Mouse (Mus musculus): ENCODE measurements around the gene Pld3. TPM values are rescaled to one million over a fixed set of nuclear protein-coding genes. Genes with fewer than 3 reads are reported as not detected.

The Pld3 gene
- 75.6 and 78.7 TPM in 2 replicates for polyA plus RNA-seq (2014; fragmentation: Nextera tagmentation; extraction: Ambion mirVana)

DNA sequence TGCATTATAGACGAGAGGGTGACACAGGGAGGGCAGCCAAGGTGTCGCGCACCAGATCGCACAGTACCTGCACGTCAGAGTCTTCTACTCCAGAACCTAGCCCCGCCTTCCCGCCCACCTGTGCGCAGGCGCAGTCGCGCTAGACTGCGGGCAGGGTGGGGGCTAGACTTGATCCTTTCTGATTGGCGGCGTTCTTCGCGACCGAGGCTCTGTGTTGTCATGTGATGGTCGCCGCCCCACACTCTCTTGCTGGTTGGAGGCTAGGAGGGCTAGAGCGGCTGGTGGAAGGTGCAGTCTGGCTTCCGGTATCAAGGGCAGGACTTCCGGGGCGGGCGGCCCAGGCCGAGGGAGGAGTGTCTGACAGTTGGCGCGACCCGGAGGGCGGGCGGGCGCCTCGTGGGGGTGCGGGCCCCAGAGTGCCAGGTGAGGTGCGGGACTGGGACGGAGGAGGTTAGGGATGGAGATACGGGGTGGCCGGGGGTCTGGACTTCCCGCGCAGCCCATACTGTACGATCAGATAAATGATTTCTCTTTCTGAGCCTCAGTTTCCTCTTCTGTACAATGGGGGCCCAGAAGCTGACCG lies at the start of gene Pld3, which contains the start of gene 2310022A10Rik:
Gene Pld3, minus strand, starts transcription at position 288 of the 583 bp plus-strand sequence.
Gene 2310022A10Rik, plus strand, starts transcription at position 303 of the 583 bp plus-strand sequence.
- Histone ChIP-seq H3K4me3 (ENCODE audit: low read depth, low read length) (peak within 1 kb of the TSS; percentile 85), H3K4me2 (replicated peaks; ENCODE audit: low read depth, low read length) (peak within 1 kb of the TSS; percentile 88), H3K36me3 (ENCODE audit: control insufficient read depth, insufficient read depth, low read length) (peaks cover 8% of the 10 kb centered on the region; the same call in 1 of the 2 replicates), H3K27ac (ENCODE audit: low read length) (no peak within 1 kb of the TSS), H3K27me3 (ENCODE audit: control insufficient read depth, insufficient read depth, low read length) (no peaks in the 10 kb centered on the region), H3K4me1 (ENCODE audit: control insufficient read depth, insufficient read depth, low read length) (peaks cover 4% of the 10 kb centered on the region; the same call in 1 of the 2 replicates), H3K9me3 (ENCODE audit: control insufficient read depth, low read depth, low read length) (no peaks in the 10 kb centered on the region), H3K9ac (replicated peaks; ENCODE audit: low read depth, low read length) (peak within 1 kb of the TSS; percentile 77)
- WGBS, result 1% methylated on average over 41 of the region's 41 CpGs
- ATAC-seq (ENCODE audit: insufficient number of reproducible peaks, insufficient read depth, low FRiP score, low read depth), result peak; percentile 100

DNA sequence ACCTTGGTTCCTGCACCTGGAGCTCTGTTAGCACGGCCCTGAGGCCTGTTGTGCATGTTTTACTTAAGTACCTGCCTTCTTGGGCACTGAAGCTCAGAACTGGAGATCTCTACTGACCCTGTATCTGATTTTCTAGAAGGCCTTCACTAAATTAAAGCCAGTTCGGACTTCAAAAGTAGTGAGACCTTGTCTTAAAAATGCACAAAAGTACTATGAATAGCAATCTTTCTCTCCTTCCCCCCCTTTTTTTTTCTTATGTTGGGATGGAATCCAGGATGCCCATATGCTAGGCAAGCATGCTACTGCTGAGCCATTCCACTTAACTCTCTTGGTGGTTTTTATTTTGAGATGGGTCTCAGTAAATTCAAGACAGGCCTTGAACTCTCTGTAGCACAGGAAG lies 49.1 kb upstream of the Pld3 start:
- H3K9me3 ChIP-seq (ENCODE audit: control insufficient read depth, low read depth, low read length), result no peaks in the 10 kb centered on the region
- no peak overlapping the region for H3K4me2 ChIP-seq (replicated peaks; ENCODE audit: low read depth, low read length)
- no peak overlapping the region for H3K27ac ChIP-seq (ENCODE audit: low read length)
- 76% methylated on average over 2 of the region's 2 CpGs for WGBS
- no peak overlapping the region for H3K9ac ChIP-seq (replicated peaks; ENCODE audit: low read depth, low read length)
- H3K4me1 ChIP-seq (ENCODE audit: control insufficient read depth, insufficient read depth, low read length), result peaks cover 39% of the 10 kb centered on the region
- no peak overlapping the region for H3K4me3 ChIP-seq (ENCODE audit: low read depth, low read length)
- H3K27me3 ChIP-seq (ENCODE audit: control insufficient read depth, insufficient read depth, low read length), result no peaks in the 10 kb centered on the region
- ATAC-seq (ENCODE audit: insufficient number of reproducible peaks, insufficient read depth, low FRiP score, low read depth), result no peak
- H3K36me3 ChIP-seq (ENCODE audit: control insufficient read depth, insufficient read depth, low read length), result no peaks in the 10 kb centered on the region

DNA sequence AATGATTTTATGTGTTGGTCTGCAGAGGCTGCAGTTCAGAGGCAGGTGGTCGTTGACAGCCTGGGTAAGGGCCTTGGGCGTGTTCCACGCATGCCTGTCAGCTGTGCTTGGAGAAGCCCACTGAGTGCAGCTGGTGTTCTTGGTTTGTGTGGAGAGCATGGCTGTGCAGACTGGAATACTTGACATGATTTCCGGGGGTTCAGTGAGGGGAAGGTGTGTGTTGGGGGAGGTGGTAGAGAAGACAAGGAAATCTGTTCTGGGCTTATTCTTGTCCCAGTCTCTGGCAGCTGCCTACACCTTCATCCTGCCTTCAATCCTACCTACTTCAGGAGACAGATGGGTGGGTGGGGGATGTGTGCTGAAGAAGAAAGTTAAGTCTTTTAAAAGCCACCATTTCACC lies 48.6 kb upstream of the Pld3 start:
- Histone ChIP-seq H3K4me1 (ENCODE audit: control insufficient read depth, insufficient read depth, low read length) (peaks cover 38% of the 10 kb centered on the region), H3K36me3 (ENCODE audit: control insufficient read depth, insufficient read depth, low read length) (no peaks in the 10 kb centered on the region), H3K4me3 (ENCODE audit: low read depth, low read length) (no peak overlapping the region), H3K4me2 (replicated peaks; ENCODE audit: low read depth, low read length) (no peak overlapping the region), H3K27me3 (ENCODE audit: control insufficient read depth, insufficient read depth, low read length) (no peaks in the 10 kb centered on the region), H3K9ac (replicated peaks; ENCODE audit: low read depth, low read length) (no peak overlapping the region), H3K9me3 (ENCODE audit: control insufficient read depth, low read depth, low read length) (no peaks in the 10 kb centered on the region), H3K27ac (ENCODE audit: low read length) (no peak overlapping the region)
- no peak for ATAC-seq (ENCODE audit: insufficient number of reproducible peaks, insufficient read depth, low FRiP score, low read depth)
- 59% methylated on average over 4 of the region's 4 CpGs for WGBS

DNA sequence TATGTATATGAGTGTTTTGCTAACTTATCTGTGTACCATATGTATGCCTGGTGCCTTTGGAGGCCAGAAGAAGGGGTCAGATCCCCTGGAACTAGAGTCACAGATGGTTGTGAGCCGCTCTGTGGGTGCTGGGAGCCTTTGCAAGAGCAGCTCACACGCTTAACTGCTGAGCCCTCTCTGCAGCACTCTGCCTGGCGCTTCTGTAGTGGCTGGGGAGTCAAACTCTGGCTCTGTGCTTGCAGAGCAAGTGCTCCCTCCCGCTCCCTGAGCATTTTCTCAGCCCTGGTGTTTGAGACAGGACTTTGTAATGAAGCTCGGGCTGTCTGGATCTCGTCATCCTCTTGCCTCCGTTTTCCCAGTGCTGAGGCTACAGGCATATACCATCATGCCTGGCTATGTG lies 45.0 kb upstream of the Pld3 start:
- Histone ChIP-seq H3K27ac (ENCODE audit: low read length) (no peak overlapping the region), H3K4me3 (ENCODE audit: low read depth, low read length) (no peak overlapping the region), H3K4me2 (replicated peaks; ENCODE audit: low read depth, low read length) (no peak overlapping the region), H3K9ac (replicated peaks; ENCODE audit: low read depth, low read length) (no peak overlapping the region), H3K36me3 (ENCODE audit: control insufficient read depth, insufficient read depth, low read length) (peaks cover 4% of the 10 kb centered on the region; the same call in 1 of the 2 replicates), H3K4me1 (ENCODE audit: control insufficient read depth, insufficient read depth, low read length) (peaks cover 29% of the 10 kb centered on the region), H3K27me3 (ENCODE audit: control insufficient read depth, insufficient read depth, low read length) (no peaks in the 10 kb centered on the region), H3K9me3 (ENCODE audit: control insufficient read depth, low read depth, low read length) (no peaks in the 10 kb centered on the region)
- WGBS, result 61% methylated on average over 7 of the region's 7 CpGs
- ATAC-seq (ENCODE audit: insufficient number of reproducible peaks, insufficient read depth, low FRiP score, low read depth), result no peak

DNA sequence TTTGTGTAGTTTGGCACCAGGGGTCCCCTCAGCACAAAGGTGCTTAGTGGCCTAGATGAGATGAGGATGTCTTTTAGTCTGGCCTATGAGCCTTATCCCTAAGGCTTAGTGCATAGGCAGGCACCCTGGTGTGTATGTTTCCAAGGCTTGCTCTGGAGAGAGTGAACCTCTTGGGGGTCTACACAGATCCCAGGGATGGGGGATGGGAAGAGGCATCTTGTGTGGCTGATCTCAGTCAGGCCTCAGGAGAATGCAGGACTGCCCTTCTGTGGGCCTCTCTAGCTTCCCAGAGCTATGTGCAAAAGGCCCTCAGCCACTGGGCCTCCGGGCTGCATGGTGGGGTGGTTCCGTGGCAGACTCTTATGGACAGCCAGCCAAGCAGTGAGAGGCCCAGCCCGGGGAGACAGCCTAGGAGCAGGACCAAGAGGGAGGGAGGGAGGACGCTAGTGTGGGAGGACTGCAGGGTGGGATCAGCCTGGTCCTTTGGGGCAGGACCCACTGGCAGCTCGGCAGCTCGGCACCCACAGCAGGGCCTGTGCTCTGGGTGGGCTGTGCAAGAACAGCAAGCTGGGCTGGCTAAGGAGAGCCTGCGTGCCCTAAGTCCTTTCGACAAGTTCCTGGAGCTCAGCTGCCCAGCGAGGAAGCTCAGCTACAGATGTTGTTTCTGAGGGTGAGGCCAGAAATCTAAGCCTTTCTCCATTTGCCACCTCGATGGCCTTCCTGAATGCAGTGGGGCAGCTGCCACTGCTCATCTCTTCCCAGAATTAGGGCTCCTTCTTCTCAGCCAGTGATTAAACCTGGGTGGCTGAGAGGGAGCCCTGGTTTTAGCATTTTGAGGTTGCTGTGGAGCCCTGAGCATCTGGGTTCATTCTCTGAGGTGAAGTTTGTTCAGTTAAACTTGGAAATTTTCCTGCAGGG lies 43.8 kb upstream of the Pld3 start:
- 48% methylated on average over 10 of the region's 10 CpGs for WGBS
- ATAC-seq (ENCODE audit: insufficient number of reproducible peaks, insufficient read depth, low FRiP score, low read depth), result peak; percentile 21; the same call in 1 of the 2 replicates
- peak overlapping the region; percentile 26; the same call in 1 of the 2 replicates for H3K4me2 ChIP-seq (replicated peaks; ENCODE audit: low read depth, low read length)
- peak overlapping the region; percentile 89 for H3K27ac ChIP-seq (ENCODE audit: low read length)
- H3K9ac ChIP-seq (replicated peaks; ENCODE audit: low read depth, low read length), result no peak overlapping the region
- H3K4me3 ChIP-seq (ENCODE audit: low read depth, low read length), result no peak overlapping the region
- H3K4me1 ChIP-seq (ENCODE audit: control insufficient read depth, insufficient read depth, low read length), result peaks cover 28% of the 10 kb centered on the region
- H3K9me3 ChIP-seq (ENCODE audit: control insufficient read depth, low read depth, low read length), result no peaks in the 10 kb centered on the region
- peaks cover 4% of the 10 kb centered on the region; the same call in 1 of the 2 replicates for H3K36me3 ChIP-seq (ENCODE audit: control insufficient read depth, insufficient read depth, low read length)
- H3K27me3 ChIP-seq (ENCODE audit: control insufficient read depth, insufficient read depth, low read length), result no peaks in the 10 kb centered on the region

DNA sequence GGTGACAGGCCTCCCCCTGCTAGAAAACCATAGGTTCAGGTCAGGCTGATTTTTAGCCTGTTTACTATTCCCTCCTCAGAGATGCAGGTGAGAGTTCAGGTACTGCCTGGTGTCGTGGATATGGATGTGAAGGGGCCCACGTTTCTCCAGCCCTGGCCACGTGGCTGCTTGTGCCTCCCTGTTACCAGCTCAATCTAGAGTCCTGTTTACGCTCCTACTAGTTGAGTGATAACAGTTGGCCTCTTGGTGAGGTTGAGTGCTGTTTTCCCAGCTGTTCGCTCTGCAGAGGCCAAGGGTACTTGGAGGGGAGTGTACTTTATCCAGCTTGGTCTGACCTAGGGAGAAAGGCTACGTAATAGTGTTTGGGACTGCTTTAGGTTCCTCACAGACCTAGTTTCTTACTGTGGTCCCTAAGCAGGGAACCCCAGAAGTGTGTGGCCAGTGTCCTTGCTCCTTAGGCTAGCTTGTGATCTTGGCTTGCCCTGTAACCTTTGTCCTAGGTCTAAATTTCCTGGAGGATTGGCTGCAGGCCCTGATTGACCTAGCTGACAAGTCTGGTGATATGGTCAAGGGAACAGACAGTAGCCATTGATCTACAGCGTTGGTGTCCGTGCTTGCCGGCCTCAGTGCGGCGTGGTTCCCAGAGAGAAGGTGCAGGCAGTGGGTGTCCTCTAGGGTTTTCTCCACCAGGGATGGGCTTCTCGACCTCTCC lies 40.1 kb upstream of the Pld3 start:
- peaks cover 21% of the 10 kb centered on the region for H3K4me1 ChIP-seq (ENCODE audit: control insufficient read depth, insufficient read depth, low read length)
- H3K36me3 ChIP-seq (ENCODE audit: control insufficient read depth, insufficient read depth, low read length), result peaks cover 4% of the 10 kb centered on the region; the same call in 1 of the 2 replicates
- peak overlapping the region; percentile 59 for H3K4me2 ChIP-seq (replicated peaks; ENCODE audit: low read depth, low read length)
- H3K27ac ChIP-seq (ENCODE audit: low read length), result peak overlapping the region; percentile 98
- peak overlapping the region; percentile 79; the same call in 1 of the 2 replicates for H3K9ac ChIP-seq (replicated peaks; ENCODE audit: low read depth, low read length)
- peak overlapping the region; percentile 80 for H3K4me3 ChIP-seq (ENCODE audit: low read depth, low read length)
- 54% methylated on average over 12 of the region's 12 CpGs for WGBS
- ATAC-seq (ENCODE audit: insufficient number of reproducible peaks, insufficient read depth, low FRiP score, low read depth), result peak; percentile 14; the same call in 1 of the 2 replicates
- H3K9me3 ChIP-seq (ENCODE audit: control insufficient read depth, low read depth, low read length), result no peaks in the 10 kb centered on the region
- H3K27me3 ChIP-seq (ENCODE audit: control insufficient read depth, insufficient read depth, low read length), result no peaks in the 10 kb centered on the region

DNA sequence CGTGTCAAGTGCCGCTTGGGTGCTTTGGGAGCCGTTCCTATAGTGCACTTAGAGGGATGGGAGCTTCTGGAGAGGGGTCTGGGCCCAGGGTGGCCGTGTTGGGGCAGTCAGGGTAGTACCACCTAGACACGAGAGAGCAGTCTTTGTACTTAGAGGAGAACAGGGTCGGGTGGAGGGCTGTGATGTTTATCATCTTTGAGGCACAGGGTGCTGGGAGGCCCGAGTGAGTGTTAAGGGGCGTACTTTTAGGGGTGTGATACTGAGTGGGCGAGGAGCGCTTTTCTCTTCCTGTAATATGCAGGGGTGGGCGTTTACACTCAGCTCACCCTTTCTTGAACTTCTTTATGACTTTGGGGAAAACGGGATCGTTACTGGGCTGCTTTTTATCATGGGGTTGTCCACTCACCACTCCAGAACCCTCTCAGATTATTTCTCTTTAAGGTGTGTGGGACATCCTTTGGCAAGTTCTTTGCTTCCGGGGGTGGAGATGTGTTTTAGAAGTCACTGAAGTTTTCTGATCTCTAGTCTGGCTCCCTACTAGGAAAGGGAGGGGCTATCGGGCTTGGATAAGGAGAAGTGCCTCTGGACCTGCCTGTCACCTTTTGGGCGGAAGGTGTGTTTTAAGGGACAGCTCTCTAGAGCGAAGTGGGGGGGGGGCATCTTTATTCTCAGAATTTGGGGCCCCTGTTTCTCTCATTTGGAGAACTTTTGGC lies 39.4 kb upstream of the Pld3 start:
- WGBS, result under 1% methylated on average over 17 of the region's 17 CpGs
- H3K4me1 ChIP-seq (ENCODE audit: control insufficient read depth, insufficient read depth, low read length), result peaks cover 14% of the 10 kb centered on the region
- H3K36me3 ChIP-seq (ENCODE audit: control insufficient read depth, insufficient read depth, low read length), result peaks cover 4% of the 10 kb centered on the region; the same call in 1 of the 2 replicates
- H3K9ac ChIP-seq (replicated peaks; ENCODE audit: low read depth, low read length), result peak overlapping the region; percentile 79
- peak; percentile 24 for ATAC-seq (ENCODE audit: insufficient number of reproducible peaks, insufficient read depth, low FRiP score, low read depth)
- H3K27me3 ChIP-seq (ENCODE audit: control insufficient read depth, insufficient read depth, low read length), result no peaks in the 10 kb centered on the region
- H3K4me3 ChIP-seq (ENCODE audit: low read depth, low read length), result peak overlapping the region; percentile 80
- no peaks in the 10 kb centered on the region for H3K9me3 ChIP-seq (ENCODE audit: control insufficient read depth, low read depth, low read length)
- H3K27ac ChIP-seq (ENCODE audit: low read length), result peak overlapping the region; percentile 98
- peak overlapping the region; percentile 59 for H3K4me2 ChIP-seq (replicated peaks; ENCODE audit: low read depth, low read length)
